Mouse (Mus musculus): Measurements from ENCODE around the gene Trim41.
"Not testable (repeated sequence)": the region's sequence is repeated elsewhere in the genome, so short reads cannot be mapped to it uniquely, and the experiment has no call there.

Trim41 gene

DNA sequence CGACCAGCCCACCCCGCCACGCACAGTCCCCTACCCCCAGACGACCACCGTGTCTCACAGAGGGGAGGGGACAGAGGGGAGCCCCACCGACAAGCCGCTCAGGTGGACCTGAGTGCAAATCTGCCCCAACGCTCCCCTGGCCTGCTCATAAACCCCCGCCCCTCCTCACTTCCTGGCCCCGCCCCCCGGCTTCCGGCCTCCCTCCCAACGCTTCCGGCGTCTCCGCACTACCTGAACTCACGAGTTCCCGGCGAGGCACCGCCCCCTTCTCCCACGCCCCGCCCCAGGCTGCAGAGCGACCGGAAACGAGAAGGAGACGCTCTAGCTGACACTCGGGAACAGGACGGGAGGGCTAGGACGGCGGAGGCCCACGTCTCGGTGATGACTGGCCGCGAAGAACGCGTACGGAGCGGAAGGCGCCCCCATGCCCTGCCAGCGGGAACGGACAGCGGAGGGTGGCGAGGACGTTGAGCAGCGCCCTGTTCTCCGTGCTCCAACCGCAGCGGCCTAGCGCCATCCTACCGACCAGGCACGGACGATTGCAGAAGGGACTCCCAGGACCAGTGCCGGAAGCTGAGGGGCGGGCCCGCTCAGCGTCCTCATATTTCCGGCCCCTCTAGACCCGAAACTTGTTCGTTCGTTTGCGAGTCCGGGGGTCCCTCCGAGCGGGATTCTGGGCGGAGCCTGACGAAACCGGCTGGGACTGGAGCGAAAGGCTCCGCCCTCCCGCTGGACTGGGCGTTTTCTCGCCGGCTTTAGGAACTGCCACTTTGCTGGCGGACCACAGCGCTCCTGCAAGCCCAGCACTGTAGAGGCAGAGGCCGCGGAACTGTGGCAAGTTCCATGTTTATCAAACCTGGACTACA is at the start of gene Trim41:
TSS of gene Trim41 (minus strand) at position 554 of the 866 bp plus-strand sequence.
- in situ Hi-C loops (cut with MboI, MseI), result no loop called here

- in situ Hi-C loops (cut with MboI, MseI), result loop anchor here (10.0 kb wide), 1 partner anchor 408 kb away; the partner anchor contains the start of gene Olfr1393
These were observed 49.3 kb upstream of the Trim41 start for GRCm38 (mm10) chr11:48866481-48866880.

DNA sequence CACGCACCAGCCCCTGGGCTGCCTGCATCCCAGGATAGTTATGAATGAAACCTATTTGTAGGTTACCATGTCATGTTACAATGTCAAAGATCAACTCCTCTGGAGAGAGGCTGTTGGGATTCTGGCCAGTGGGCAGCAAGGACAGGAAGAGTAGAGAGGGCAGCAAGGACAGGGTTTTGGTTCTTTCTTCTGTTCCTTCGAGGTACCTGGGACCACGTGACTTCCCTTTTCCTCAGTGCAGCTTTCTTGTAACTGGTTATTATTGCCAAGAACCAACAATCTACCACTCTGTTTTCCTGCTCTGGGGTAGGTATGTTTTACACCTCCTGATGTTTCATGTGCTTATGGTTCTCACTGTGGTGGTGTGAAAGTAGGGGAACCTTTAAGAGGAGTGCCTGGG is 46.7 kb upstream of the Trim41 start:
- in situ Hi-C loops (cut with MboI, MseI), result loop anchor here (10.0 kb wide), 1 partner anchor 411 kb away; the partner anchor contains the start of gene Olfr1393

DNA sequence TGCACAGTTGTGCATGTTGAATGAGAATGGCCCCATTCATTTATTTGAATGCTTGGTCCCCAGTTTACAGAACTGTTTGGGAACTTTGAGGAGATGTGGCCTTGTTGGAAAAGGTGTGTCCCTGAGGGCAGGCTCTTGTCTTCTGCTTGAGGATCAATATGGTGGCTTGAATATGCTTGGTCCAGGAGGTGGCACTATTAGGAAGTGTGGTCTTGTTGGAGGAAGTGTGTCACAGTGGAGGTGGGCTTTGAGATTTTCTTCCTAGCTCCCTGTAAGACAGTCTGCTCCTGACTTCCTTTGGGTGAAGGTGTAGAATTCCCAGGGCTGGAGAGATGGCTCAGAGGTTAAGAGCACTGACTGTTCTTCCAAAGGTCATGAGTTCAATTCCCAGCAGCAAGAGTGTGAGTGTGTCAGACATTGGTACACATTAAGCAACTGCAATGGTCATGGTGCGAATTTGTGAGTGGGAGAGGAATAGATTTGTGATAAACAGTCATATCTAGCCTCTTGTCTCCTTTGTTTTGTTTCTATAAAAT is 45.7 kb upstream of the Trim41 start:
- in situ Hi-C loops (cut with MboI, MseI), result loop anchor here (10.0 kb wide), 1 partner anchor 412 kb away; the partner anchor contains the start of gene Olfr1393

- in situ Hi-C loops (cut with MboI, MseI), result no loop called here
These were observed 41.9 kb upstream of the Trim41 start for GRCm38 (mm10) chr11:48859014-48859413.

DNA sequence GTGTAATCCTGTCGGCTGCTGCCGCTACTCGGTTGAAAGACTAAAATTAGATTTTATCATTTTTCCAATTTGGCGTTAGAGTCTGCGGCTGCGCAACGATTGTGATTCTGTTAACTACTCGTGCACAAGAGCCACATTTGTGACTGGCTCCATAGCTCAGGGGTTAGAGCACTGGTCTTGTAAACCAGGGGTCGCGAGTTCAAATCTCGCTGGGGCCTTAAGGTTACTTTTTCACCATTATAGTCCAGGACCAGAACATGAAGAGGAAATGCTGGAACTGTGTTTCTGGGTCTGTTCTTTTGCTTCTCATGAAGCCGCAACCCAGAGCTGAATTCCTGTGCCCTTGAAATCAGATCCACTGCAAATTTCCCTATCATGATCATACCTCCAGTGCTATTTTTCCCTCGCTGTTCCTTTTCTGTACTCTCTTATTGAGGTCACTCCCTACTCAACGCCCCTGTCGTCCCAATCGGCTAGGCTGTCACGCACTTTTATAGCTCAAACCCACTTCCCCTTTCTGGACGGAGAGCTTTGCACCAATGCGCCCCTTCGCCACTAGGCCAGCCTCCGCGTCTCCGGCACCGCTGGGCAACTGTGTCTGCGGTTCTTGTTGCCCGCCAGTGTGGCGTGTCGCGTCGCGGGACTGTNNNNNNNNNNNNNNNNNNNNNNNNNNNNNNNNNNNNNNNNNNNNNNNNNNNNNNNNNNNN is 36.5 kb upstream of the Trim41 start:
- in situ Hi-C loops (cut with MboI, MseI), result loop anchor here (5.0 kb wide), 1 partner anchor 66 kb away; no protein-coding TSS in a partner anchor

GRCm38 (mm10) chr11:48852624-48853473 is 35.7 kb upstream of the Trim41 start:
- in situ Hi-C loops (cut with MboI, MseI), result loop anchor here (5.0 kb wide), 1 partner anchor 66 kb away; no protein-coding TSS in a partner anchor

DNA sequence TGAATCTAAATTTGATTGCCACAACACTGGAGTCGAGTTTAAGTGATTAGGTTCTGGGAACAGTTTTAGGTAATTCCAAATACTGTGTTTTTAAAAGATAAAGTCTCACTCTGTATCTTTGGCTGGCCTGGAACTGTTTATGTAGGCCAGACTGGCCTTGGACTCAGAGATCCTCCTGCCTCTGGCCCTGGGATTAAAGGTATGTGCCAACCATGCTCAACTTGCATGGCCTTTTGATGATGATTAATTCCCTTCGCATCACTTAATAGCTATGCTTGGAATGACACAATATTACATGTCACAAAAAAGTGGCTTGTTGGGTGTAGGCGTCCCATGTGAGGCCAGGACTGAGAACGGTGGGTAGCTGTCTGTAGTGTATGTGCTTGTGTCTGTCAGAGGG is 35.0 kb upstream of the Trim41 start:
- in situ Hi-C loops (cut with MboI, MseI), result loop anchor here (5.0 kb wide), 1 partner anchor 65 kb away; no protein-coding TSS in a partner anchor

DNA sequence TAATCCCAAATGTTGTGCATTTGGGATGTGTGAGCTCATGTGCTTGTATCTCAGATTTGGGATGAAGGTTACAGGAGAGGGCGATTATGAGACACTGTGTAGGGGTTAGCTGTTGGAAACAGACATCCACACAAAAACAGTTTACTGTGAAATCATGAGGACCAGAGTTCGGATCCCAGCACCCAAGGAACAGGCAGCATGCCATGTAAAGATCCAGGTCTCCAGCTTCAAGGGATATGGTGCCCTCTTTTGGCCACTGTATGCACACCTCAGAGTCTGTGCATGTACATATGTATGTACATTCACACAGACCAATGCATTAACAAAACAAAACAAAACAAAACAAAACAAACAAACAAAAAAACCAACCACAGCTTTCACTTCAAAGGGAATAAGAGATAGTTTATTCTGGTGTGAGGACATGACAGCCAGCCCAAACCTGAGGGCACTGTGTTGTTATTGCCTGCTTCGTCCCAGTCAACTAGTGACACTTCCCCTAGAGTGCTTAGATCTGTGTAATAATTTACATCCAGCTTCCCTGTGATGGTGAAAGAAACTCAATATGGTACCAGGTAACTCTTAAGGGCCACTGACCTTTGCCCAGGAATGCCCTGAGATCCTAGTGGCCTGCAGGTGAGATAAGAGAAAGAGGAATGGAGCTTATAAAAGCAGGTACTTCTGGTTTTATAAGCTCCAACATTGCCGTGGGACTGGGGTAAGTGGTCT is 34.3 kb upstream of the Trim41 start:
- in situ Hi-C loops (cut with MboI, MseI), result loop anchor here (5.0 kb wide), 1 partner anchor 64 kb away; no protein-coding TSS in a partner anchor

GRCm38 (mm10) chr11:48850240-48850639 is 33.1 kb upstream of the Trim41 start:
- in situ Hi-C loops (cut with MboI, MseI), result loop anchor here (5.0 kb wide), 1 partner anchor 63 kb away; no protein-coding TSS in a partner anchor

DNA sequence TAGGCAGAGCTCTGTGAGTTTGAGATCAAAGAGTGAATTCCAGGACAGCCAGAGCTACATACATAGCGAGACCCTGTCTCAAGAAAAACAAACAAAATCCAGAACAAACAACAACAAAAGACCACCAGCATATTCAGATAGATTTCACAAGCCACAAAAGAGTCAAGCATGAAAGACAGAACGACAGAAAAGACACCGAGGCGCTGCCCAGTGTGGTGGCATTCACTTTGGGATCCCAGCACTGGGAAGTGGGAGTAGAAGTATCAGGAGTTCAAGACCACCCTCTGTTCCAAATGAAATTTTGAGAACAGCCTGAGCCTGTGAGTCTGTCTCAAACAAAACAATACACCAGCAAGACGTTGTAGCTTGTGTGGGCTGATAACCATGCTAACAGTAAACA is 29.7 kb upstream of the Trim41 start:
- in situ Hi-C loops (cut with MboI, MseI), result no loop called here

GRCm38 (mm10) chr11:48846362-48846761 is 29.2 kb upstream of the Trim41 start:
- in situ Hi-C loops (cut with MboI, MseI), result not testable (repeated sequence)

- in situ Hi-C loops (cut with MboI, MseI), result no loop called here
These were observed 28.2 kb upstream of the Trim41 start for GRCm38 (mm10) chr11:48845244-48845815.

DNA sequence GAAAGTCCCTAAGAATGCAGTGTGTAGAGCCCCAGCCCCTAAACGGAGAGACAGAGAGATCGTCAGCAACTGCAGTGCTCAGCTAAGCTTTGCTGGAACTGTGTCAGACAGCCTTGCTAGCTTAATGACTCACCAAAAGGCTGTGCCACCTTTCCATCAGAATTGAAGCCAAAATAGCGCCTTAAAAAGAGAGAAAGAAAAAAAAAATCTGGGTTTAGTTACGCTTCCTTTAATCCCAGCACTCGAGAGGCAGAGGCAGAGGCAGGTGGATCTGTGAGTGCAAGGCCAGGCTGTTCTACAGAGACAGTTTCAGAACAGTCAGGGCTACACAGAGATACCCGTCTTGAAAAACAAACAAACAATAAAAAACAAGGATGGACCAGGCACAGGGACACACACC is 27.2 kb upstream of the Trim41 start:
- in situ Hi-C loops (cut with MboI, MseI), result no loop called here

- in situ Hi-C loops (cut with MboI, MseI), result no loop called here
These were observed 26.0 kb upstream of the Trim41 start for GRCm38 (mm10) chr11:48843202-48843601.

- in situ Hi-C loops (cut with MboI, MseI), result no loop called here
These were observed 25.2 kb upstream of the Trim41 start for GRCm38 (mm10) chr11:48842378-48842792.

DNA sequence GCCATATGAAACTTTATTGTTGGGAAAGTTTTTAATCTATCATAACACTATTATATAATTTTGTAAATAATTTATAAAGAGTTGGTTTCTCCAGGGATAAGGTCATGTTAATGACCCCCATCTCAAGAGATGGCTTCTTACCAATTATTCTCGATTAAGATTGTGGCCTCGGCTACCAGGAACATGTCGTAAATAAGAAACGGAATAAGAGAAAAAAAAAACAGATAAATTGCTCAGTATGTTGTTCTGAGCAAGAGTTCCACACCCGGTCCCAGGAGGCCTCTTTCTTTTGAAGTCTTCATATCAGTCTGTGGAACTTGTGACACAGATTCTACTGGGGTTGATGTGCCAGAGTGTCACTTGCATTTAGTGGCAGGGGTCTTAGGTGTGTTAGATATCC is 24.1 kb upstream of the Trim41 start:
- in situ Hi-C loops (cut with MboI, MseI), result no loop called here

- in situ Hi-C loops (cut with MboI, MseI), result no loop called here
These were observed 23.7 kb upstream of the Trim41 start for GRCm38 (mm10) chr11:48840805-48841204.

- in situ Hi-C loops (cut with MboI, MseI), result no loop called here
These were observed 21.9 kb upstream of the Trim41 start for GRCm38 (mm10) chr11:48838879-48839680.
